Mouse (Mus musculus) midbrain, embryonic 13.5 days (tissue): ENCODE measurements at regions not wholly inside any gene's neighbourhood (a gene's known extent, or its start where the extent isn't known, plus 50 kb on each side); places are given as distances from the start of the nearest gene placed in this dataset.

Experiments used
- ATAC-seq: fragments of 200-750 bp; cut with Nextera tagmentation; 2 replicates; pipeline ENCODE4 v1.8.0; 2017; ENCODE audit warnings: mild to moderate bottlenecking, moderate TSS enrichment, moderate library complexity
- H3K27ac ChIP-seq: fragments of 300-500 bp; sonication (generic); 2 replicates; pipeline ENCODE4 v1.5.1; 2015; ENCODE audit warnings: inconsistent platforms, mild to moderate bottlenecking, moderate library complexity
- H3K27me3 ChIP-seq: fragments of 300-500 bp; sonication (generic); 2 replicates; pipeline ENCODE4 v1.6.1; 2015; ENCODE audit warnings: mild to moderate bottlenecking, inconsistent platforms
- H3K36me3 ChIP-seq: fragments of 300-500 bp; sonication (generic); 2 replicates; pipeline ENCODE4 v1.6.1; 2015; ENCODE audit warnings: mild to moderate bottlenecking, inconsistent platforms
- H3K4me1 ChIP-seq: fragments of 300-500 bp; sonication (generic); replicated peaks from 2 replicates; pipeline ENCODE4 v1.6.1; 2015; ENCODE audit warnings: inconsistent platforms
- H3K4me2 ChIP-seq: fragments of 300-500 bp; sonication (generic); replicated peaks from 2 replicates; pipeline ENCODE4 v1.6.1; 2015; ENCODE audit warnings: moderate library complexity, mild to moderate bottlenecking, inconsistent platforms
- H3K4me3 ChIP-seq: fragments of 300-500 bp; sonication (generic); replicated peaks from 2 replicates; pipeline ENCODE4 v1.5.1; 2015; ENCODE audit warnings: mild to moderate bottlenecking, inconsistent platforms
- H3K9ac ChIP-seq: fragments of 300-500 bp; sonication (generic); replicated peaks from 2 replicates; pipeline ENCODE4 v1.6.1; 2015; ENCODE audit warnings: mild to moderate bottlenecking, inconsistent platforms
- H3K9me3 ChIP-seq: fragments of 300-500 bp; sonication (generic); 2 replicates; pipeline ENCODE4 v1.6.1; 2016; ENCODE audit warnings: mild to moderate bottlenecking, inconsistent platforms
- WGBS: fragments of 180-500 bp; shearing (Covaris S2); methylation state at CpG from one replicate; pipeline ENCODE4 v1.1.7; 2015; 5-methylcytosine and 5-hydroxymethylcytosine counted together

- Histone ChIP-seq H3K4me2 (no peak overlapping the region), H3K4me1 (peaks cover 4% of the 10 kb centered on the region; the same call in 1 of the 2 replicates), H3K36me3 (no peaks in the 10 kb centered on the region), H3K27ac (no peak overlapping the region), H3K9me3 (no peaks in the 10 kb centered on the region), H3K9ac (no peak overlapping the region), H3K4me3 (no peak overlapping the region), H3K27me3 (no peaks in the 10 kb centered on the region)
- 25% methylated on average over 6 of the region's 6 CpGs for WGBS
- ATAC-seq: peak; percentile 78
Measured at GRCm38 (mm10) chr17:16157711-16158110, 326.9 kb upstream of the Rgmb start.

GRCm38 (mm10) chr17:16157135-16157534 lies 326.3 kb upstream of the Rgmb start:
- H3K4me3 ChIP-seq: no peak overlapping the region
- WGBS: 36% methylated on average over 5 of the region's 5 CpGs
- no peak overlapping the region for H3K9ac ChIP-seq
- H3K4me1 ChIP-seq: peaks cover 4% of the 10 kb centered on the region; the same call in 1 of the 2 replicates
- H3K27me3 ChIP-seq: no peaks in the 10 kb centered on the region
- H3K27ac ChIP-seq: 0 out of 2 replicates have a peak overlapping the region, but pooled peaks have one; percentile 16
- no peaks in the 10 kb centered on the region for H3K9me3 ChIP-seq
- H3K4me2 ChIP-seq: no peak overlapping the region
- peak; percentile 70 for ATAC-seq
- H3K36me3 ChIP-seq: no peaks in the 10 kb centered on the region

DNA sequence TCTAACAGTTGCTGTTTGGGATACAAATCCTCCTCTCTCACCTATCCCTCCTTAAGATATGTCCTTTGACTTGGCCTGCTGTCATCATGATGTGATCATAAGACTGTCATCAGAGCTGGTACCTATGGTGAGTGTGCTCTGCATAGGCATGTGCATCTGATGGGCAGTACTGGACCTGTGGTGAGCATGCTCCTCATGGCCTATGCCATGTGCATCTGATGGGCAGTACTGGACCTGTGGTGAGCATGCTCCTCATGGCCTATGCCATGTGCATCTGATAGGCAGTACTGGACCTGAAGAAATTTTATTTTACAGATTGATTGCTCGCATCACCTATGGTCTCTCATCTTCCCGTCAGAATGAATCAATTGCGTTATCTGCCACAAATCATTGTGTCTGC lies 325.8 kb upstream of the Rgmb start:
- no peak overlapping the region for H3K9ac ChIP-seq
- no peaks in the 10 kb centered on the region for H3K36me3 ChIP-seq
- H3K4me1 ChIP-seq: peaks cover 4% of the 10 kb centered on the region; the same call in 1 of the 2 replicates
- ATAC-seq: peak; percentile 83
- no peak overlapping the region for H3K4me2 ChIP-seq
- H3K4me3 ChIP-seq: no peak overlapping the region
- 0 out of 2 replicates have a peak overlapping the region, but pooled peaks have one; percentile 16 for H3K27ac ChIP-seq
- H3K9me3 ChIP-seq: no peaks in the 10 kb centered on the region
- WGBS: 84% methylated on average over 3 of the region's 3 CpGs
- no peaks in the 10 kb centered on the region for H3K27me3 ChIP-seq

- ATAC-seq: no peak
- no peak overlapping the region for H3K9ac ChIP-seq
- H3K4me1 ChIP-seq: peaks cover 4% of the 10 kb centered on the region; the same call in 1 of the 2 replicates
- H3K27ac ChIP-seq: no peak overlapping the region
- no peak overlapping the region for H3K4me2 ChIP-seq
- 89% methylated on average over 3 of the region's 3 CpGs for WGBS
- no peaks in the 10 kb centered on the region for H3K36me3 ChIP-seq
- H3K4me3 ChIP-seq: no peak overlapping the region
- H3K27me3 ChIP-seq: no peaks in the 10 kb centered on the region
- no peaks in the 10 kb centered on the region for H3K9me3 ChIP-seq
Measured at GRCm38 (mm10) chr17:16155587-16155986, 324.7 kb upstream of the Rgmb start.
